Mouse (Mus musculus): ENCODE results near the gene Slc25a13. TPM values are rescaled to one million over a fixed set of nuclear protein-coding genes. Genes with fewer than 3 reads are reported as not detected.
A peak's percentile ranks its signal among the peaks of the same experiment; 100 is the strongest.

Slc25a13 gene
- polyA plus RNA-seq, 1 experiment from 2014 or later, result 6.9 TPM

- WGBS, result 90% methylated on average over 5 of the region's 5 CpGs
- DNase-seq, result no peak
Observed at GRCm38 (mm10) chr6:6121904-6122303, 95.1 kb downstream of the Slc25a13 start.

GRCm38 (mm10) chr6:6120841-6121240 lies 96.1 kb downstream of the Slc25a13 start:
- no peak overlapping the region for H3K4me2 ChIP-seq (ENCODE audit: low read length)
- DNase-seq, result no peak
- H3K36me3 ChIP-seq (ENCODE audit: control insufficient read depth, insufficient read depth, low read length), result no peaks in the 10 kb centered on the region
- ATAC-seq (ENCODE audit: low FRiP score, low TSS enrichment), result no peak
- H3K9me3 ChIP-seq (ENCODE audit: control insufficient read depth, low read length), result no peaks in the 10 kb centered on the region
- no peak overlapping the region for H3K9ac ChIP-seq (replicated peaks; ENCODE audit: low read length)
- H3K4me1 ChIP-seq (ENCODE audit: control insufficient read depth, insufficient read depth, low read length), result no peaks in the 10 kb centered on the region
- H3K27me3 ChIP-seq (ENCODE audit: control insufficient read depth, insufficient read depth, low read length), result no peaks in the 10 kb centered on the region
- 92% methylated on average over 4 of the region's 4 CpGs for WGBS
- no peak overlapping the region for H3K27ac ChIP-seq (replicated peaks; ENCODE audit: low read depth, low read length)
- no peak overlapping the region for H3K4me3 ChIP-seq (replicated peaks; ENCODE audit: low read depth, low read length)

More at GRCm38 (mm10) chr6:6121904-6122303, 95.1 kb downstream of the Slc25a13 start:
- H3K4me3 ChIP-seq (replicated peaks; ENCODE audit: low read depth, low read length), result no peak overlapping the region
- no peak overlapping the region for H3K27ac ChIP-seq (replicated peaks; ENCODE audit: low read depth, low read length)
- no peaks in the 10 kb centered on the region for H3K36me3 ChIP-seq (ENCODE audit: control insufficient read depth, insufficient read depth, low read length)
- H3K9ac ChIP-seq (replicated peaks; ENCODE audit: low read length), result no peak overlapping the region
- no peaks in the 10 kb centered on the region for H3K9me3 ChIP-seq (ENCODE audit: control insufficient read depth, low read length)
- no peaks in the 10 kb centered on the region for H3K27me3 ChIP-seq (ENCODE audit: control insufficient read depth, insufficient read depth, low read length)
- H3K4me1 ChIP-seq (ENCODE audit: control insufficient read depth, insufficient read depth, low read length), result no peaks in the 10 kb centered on the region
- no peak overlapping the region for H3K4me2 ChIP-seq (ENCODE audit: low read length)
- ATAC-seq (ENCODE audit: low FRiP score, low TSS enrichment), result no peak

GRCm38 (mm10) chr6:6115771-6116170 lies 101.2 kb downstream of the Slc25a13 start:
- no peak overlapping the region for H3K9ac ChIP-seq (replicated peaks; ENCODE audit: low read length)
- no peaks in the 10 kb centered on the region for H3K9me3 ChIP-seq (ENCODE audit: control insufficient read depth, low read length)
- DNase-seq (no peak), ATAC-seq (ENCODE audit: low FRiP score, low TSS enrichment) (no peak)
- H3K4me2 ChIP-seq (ENCODE audit: low read length), result no peak overlapping the region
- H3K27me3 ChIP-seq (ENCODE audit: control insufficient read depth, insufficient read depth, low read length), result no peaks in the 10 kb centered on the region
- 78% methylated on average over 8 of the region's 8 CpGs for WGBS
- no peak overlapping the region for H3K27ac ChIP-seq (replicated peaks; ENCODE audit: low read depth, low read length)
- H3K4me1 ChIP-seq (ENCODE audit: control insufficient read depth, insufficient read depth, low read length), result no peaks in the 10 kb centered on the region
- H3K4me3 ChIP-seq (replicated peaks; ENCODE audit: low read depth, low read length), result no peak overlapping the region
- H3K36me3 ChIP-seq (ENCODE audit: control insufficient read depth, insufficient read depth, low read length), result no peaks in the 10 kb centered on the region

- Histone ChIP-seq H3K4me2 (ENCODE audit: low read length) (no peak overlapping the region), H3K4me1 (ENCODE audit: control insufficient read depth, insufficient read depth, low read length) (no peaks in the 10 kb centered on the region), H3K27ac (replicated peaks; ENCODE audit: low read depth, low read length) (no peak overlapping the region), H3K36me3 (ENCODE audit: control insufficient read depth, insufficient read depth, low read length) (no peaks in the 10 kb centered on the region), H3K4me3 (replicated peaks; ENCODE audit: low read depth, low read length) (no peak overlapping the region), H3K9me3 (ENCODE audit: control insufficient read depth, low read length) (no peaks in the 10 kb centered on the region), H3K9ac (replicated peaks; ENCODE audit: low read length) (no peak overlapping the region), H3K27me3 (ENCODE audit: control insufficient read depth, insufficient read depth, low read length) (no peaks in the 10 kb centered on the region)
- WGBS, result 95% methylated on average over 7 of the region's 7 CpGs
- ATAC-seq (ENCODE audit: low FRiP score, low TSS enrichment), result no peak
- no peak for DNase-seq
Observed at GRCm38 (mm10) chr6:6113776-6114175, 103.2 kb downstream of the Slc25a13 start.

- Histone ChIP-seq H3K4me1 (ENCODE audit: control insufficient read depth, insufficient read depth, low read length) (no peaks in the 10 kb centered on the region), H3K4me2 (ENCODE audit: low read length) (no peak overlapping the region), H3K9me3 (ENCODE audit: control insufficient read depth, low read length) (no peaks in the 10 kb centered on the region), H3K27me3 (ENCODE audit: control insufficient read depth, insufficient read depth, low read length) (no peaks in the 10 kb centered on the region), H3K27ac (replicated peaks; ENCODE audit: low read depth, low read length) (no peak overlapping the region), H3K9ac (replicated peaks; ENCODE audit: low read length) (no peak overlapping the region; the same call in 1 of the 2 replicates), H3K36me3 (ENCODE audit: control insufficient read depth, insufficient read depth, low read length) (no peaks in the 10 kb centered on the region), H3K4me3 (replicated peaks; ENCODE audit: low read depth, low read length) (no peak overlapping the region)
- DNase-seq (no peak), ATAC-seq (ENCODE audit: low FRiP score, low TSS enrichment) (no peak)
- 59% methylated on average over 10 of the region's 10 CpGs for WGBS
Observed at GRCm38 (mm10) chr6:6112767-6113528, 104.0 kb downstream of the Slc25a13 start.

GRCm38 (mm10) chr6:6107419-6107966 lies 109.5 kb downstream of the Slc25a13 start:
- Histone ChIP-seq H3K9ac (replicated peaks; ENCODE audit: low read length) (no peak overlapping the region), H3K27ac (replicated peaks; ENCODE audit: low read depth, low read length) (no peak overlapping the region), H3K4me3 (replicated peaks; ENCODE audit: low read depth, low read length) (no peak overlapping the region), H3K4me2 (ENCODE audit: low read length) (no peak overlapping the region), H3K27me3 (ENCODE audit: control insufficient read depth, insufficient read depth, low read length) (no peaks in the 10 kb centered on the region), H3K36me3 (ENCODE audit: control insufficient read depth, insufficient read depth, low read length) (no peaks in the 10 kb centered on the region), H3K4me1 (ENCODE audit: control insufficient read depth, insufficient read depth, low read length) (no peaks in the 10 kb centered on the region), H3K9me3 (ENCODE audit: control insufficient read depth, low read length) (no peaks in the 10 kb centered on the region)
- peak; percentile 22 for DNase-seq
- ATAC-seq (ENCODE audit: low FRiP score, low TSS enrichment), result no peak
- WGBS, result 60% methylated on average over 5 of the region's 5 CpGs

- DNase-seq, result no peak
- ATAC-seq (ENCODE audit: low FRiP score, low TSS enrichment), result no peak
- Histone ChIP-seq H3K4me1 (ENCODE audit: control insufficient read depth, insufficient read depth, low read length) (no peaks in the 10 kb centered on the region), H3K27ac (replicated peaks; ENCODE audit: low read depth, low read length) (no peak overlapping the region), H3K27me3 (ENCODE audit: control insufficient read depth, insufficient read depth, low read length) (no peaks in the 10 kb centered on the region), H3K36me3 (ENCODE audit: control insufficient read depth, insufficient read depth, low read length) (no peaks in the 10 kb centered on the region), H3K4me2 (ENCODE audit: low read length) (no peak overlapping the region), H3K9ac (replicated peaks; ENCODE audit: low read length) (no peak overlapping the region), H3K4me3 (replicated peaks; ENCODE audit: low read depth, low read length) (no peak overlapping the region), H3K9me3 (ENCODE audit: control insufficient read depth, low read length) (no peaks in the 10 kb centered on the region)
- WGBS, result 75% methylated on average over 9 of the region's 9 CpGs
Observed at GRCm38 (mm10) chr6:6105586-6105985, 111.4 kb downstream of the Slc25a13 start.

GRCm38 (mm10) chr6:6103469-6103868 lies 113.5 kb downstream of the Slc25a13 start:
- WGBS, result 67% methylated on average over 2 of the region's 2 CpGs
- no peaks in the 10 kb centered on the region for H3K9me3 ChIP-seq (ENCODE audit: control insufficient read depth, low read length)
- no peaks in the 10 kb centered on the region for H3K4me1 ChIP-seq (ENCODE audit: control insufficient read depth, insufficient read depth, low read length)
- no peak overlapping the region for H3K27ac ChIP-seq (replicated peaks; ENCODE audit: low read depth, low read length)
- H3K36me3 ChIP-seq (ENCODE audit: control insufficient read depth, insufficient read depth, low read length), result no peaks in the 10 kb centered on the region
- no peak overlapping the region for H3K4me2 ChIP-seq (ENCODE audit: low read length)
- H3K9ac ChIP-seq (replicated peaks; ENCODE audit: low read length), result no peak overlapping the region
- H3K4me3 ChIP-seq (replicated peaks; ENCODE audit: low read depth, low read length), result no peak overlapping the region
- ATAC-seq (ENCODE audit: low FRiP score, low TSS enrichment), result no peak
- DNase-seq, result no peak
- no peaks in the 10 kb centered on the region for H3K27me3 ChIP-seq (ENCODE audit: control insufficient read depth, insufficient read depth, low read length)

- no peaks in the 10 kb centered on the region for H3K36me3 ChIP-seq (ENCODE audit: control insufficient read depth, insufficient read depth, low read length)
- no peak overlapping the region for H3K4me2 ChIP-seq (ENCODE audit: low read length)
- H3K9me3 ChIP-seq (ENCODE audit: control insufficient read depth, low read length), result no peaks in the 10 kb centered on the region
- H3K27ac ChIP-seq (replicated peaks; ENCODE audit: low read depth, low read length), result no peak overlapping the region
- ATAC-seq (ENCODE audit: low FRiP score, low TSS enrichment), result no peak
- no peaks in the 10 kb centered on the region for H3K4me1 ChIP-seq (ENCODE audit: control insufficient read depth, insufficient read depth, low read length)
- H3K9ac ChIP-seq (replicated peaks; ENCODE audit: low read length), result no peak overlapping the region
- no peak for DNase-seq
- WGBS, result 67% methylated on average over 4 of the region's 4 CpGs
- no peak overlapping the region for H3K4me3 ChIP-seq (replicated peaks; ENCODE audit: low read depth, low read length)
- no peaks in the 10 kb centered on the region for H3K27me3 ChIP-seq (ENCODE audit: control insufficient read depth, insufficient read depth, low read length)
Observed at GRCm38 (mm10) chr6:6101605-6102004, 115.4 kb downstream of the Slc25a13 start.

Data from midbrain, embryonic 14.5 days (tissue).